Mouse (Mus musculus) adrenal gland, postnatal 36 days (tissue): ENCODE data around the gene Enthd1. TPM values are rescaled to one million over a fixed set of nuclear protein-coding genes. Genes with fewer than 3 reads are reported as not detected.

Experiments used
- DNase-seq, 2 experiments: peaks; one replicate each; pipeline ENCODE4 v3.0.0; 2021; ENCODE audit warnings: mixed read lengths in 1 of 2
- total RNA-seq, 2 experiments: library from RNA; stranded (reverse); gene quantifications; 2 replicates each; pipeline ENCODE4 v1.2.3; 2021

The Enthd1 gene
- total RNA-seq, 2 experiments from 2014 or later, result not detected

DNA sequence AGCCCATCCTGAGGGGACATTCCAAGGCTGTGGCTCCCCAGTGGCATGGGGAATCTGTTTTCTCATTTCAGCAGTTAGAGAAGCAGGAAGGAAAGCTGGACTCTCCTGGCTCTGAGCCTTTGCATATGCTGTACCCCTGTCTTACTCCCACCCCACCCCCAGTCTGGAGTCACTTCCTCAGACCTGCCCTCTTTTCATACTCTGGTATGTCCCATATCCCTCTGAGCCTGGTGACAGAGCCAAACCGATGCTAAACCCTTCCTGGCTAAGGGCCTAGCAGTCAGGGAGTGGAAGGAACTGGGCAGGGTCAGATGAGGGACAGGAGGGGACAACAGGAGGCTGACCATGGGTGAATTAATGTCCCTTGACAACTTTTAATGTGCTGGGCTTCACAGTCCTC is 157.1 kb downstream of the Enthd1 start:
- peak; percentile 5 to 21 for DNase-seq

Other genes with a start within 250 kb of the Enthd1 start
- gene Grap2, start 7.4 kb upstream of the Enthd1 start, total RNA-seq, result under 1 TPM; 0.70 to 0.76 TPM
- gene Fam83f, start 106.7 kb upstream of the Enthd1 start, total RNA-seq, result under 1 TPM; 0.13 to 0.16 TPM
- 10 to 100 TPM; 46.5 to 56.9 TPM for gene Tnrc6b, start 146.2 kb upstream of the Enthd1 start, total RNA-seq